Mouse (Mus musculus) layer of hippocampus, adult 8-10 months (tissue): ENCODE data around the gene Rmdn2. TPM values are rescaled to one million over a fixed set of nuclear protein-coding genes. Genes with fewer than 3 reads are reported as not detected.

ENCODE experiments used
- DNase-seq, 2 experiments: peaks; one replicate each; pipeline ENCODE4 v3.0.0; 2022; ENCODE audit warnings: low spot score in 2 of 2
- total RNA-seq, 4 experiments: library from RNA; stranded (reverse); gene quantifications; 2 replicates each; pipeline ENCODE4 v1.2.4; 2022

Gene Rmdn2
- total RNA-seq, 4 experiments from 2014 or later: 8.9 to 11.3 (median 10.0) TPM

DNA sequence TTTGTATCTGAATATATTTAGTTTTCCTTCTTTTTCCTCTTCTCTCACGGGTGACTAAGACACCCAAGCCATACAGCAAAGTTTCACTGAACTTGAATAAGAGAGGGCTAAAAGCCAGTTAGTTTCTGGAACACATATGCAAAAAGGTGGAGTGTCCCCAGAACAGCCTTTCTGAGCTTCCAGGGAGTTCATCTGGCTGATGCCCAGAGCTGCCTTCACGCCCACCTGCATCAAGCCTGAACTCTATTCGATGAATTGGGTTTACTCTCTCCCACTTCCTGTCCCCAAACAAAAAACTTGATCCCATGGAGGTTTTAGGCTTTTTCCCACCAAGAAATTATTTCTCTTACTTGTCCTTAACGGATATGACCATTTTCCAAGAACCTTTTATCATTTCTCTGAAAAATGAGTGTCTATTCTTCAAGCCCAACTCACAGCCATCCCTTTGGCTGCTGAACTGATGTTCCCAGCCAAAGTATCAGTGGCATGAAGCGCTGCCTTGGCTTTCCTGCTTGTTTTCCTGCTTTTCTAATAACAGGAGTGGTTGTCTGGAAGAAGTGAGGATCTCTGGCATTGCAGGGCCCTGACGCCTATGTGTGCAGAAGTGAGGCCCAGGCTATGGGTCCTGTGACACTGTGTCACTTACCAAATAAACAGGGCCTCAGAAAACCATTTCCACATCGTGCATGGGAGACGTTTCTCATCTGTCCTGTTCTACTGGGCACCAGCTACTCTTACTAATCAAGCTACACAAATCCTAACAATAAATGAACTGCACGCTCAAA is 94.2 kb downstream of the Rmdn2 start:
- DNase-seq: no peak

DNA sequence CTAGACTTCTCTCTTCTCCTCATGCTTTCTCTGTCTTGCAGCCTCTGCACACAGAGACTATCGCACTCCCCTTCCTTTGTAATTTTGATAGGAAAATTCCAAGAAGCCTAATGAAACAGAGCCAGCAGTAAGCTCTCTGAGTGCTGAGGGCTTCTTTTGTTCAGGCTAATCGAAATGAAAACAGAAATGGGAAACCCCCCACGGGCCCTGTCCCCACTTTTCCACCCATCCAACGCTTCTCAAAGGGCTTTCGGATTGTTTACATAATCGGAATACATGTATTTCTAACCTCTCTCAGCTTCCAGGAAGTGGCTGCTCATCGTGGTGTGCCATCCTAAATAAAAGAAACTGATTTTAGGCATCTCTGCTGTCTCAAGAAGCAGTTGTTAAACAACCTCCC is 96.5 kb downstream of the Rmdn2 start:
- no peak for DNase-seq

GRCm38 (mm10) chr17:79709718-79710117 is 98.1 kb downstream of the Rmdn2 start:
- DNase-seq: no peak

DNA sequence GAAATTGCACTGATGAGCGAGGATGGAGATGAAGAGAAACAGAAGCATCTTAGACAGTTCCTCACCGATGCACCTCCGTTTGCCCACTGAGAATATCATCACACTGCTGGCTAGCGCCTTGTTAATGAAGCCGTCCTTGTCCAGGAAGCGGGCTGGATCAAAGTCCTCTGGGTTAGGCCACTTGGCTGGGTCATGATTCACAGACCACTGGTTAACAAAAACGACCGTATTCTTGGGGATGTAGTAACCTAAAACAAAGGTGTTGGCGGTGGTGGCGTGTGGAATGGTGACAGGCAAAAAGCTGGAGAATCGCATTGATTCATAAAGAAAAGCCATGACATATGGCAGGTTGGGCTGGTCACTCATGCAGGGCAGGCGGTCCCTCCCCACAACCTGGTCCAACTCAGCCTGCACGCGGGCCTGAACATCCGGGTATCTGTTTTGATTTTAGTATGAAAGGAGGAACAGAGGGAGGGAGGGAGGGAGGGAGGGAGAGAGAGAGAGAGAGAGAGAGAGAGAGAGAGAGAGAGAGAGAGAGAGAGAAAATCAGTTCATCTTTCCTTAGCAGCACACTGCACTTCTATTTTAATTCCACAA is 98.7 kb downstream of the Rmdn2 start:
- DNase-seq: no peak

GRCm38 (mm10) chr17:79711944-79712343 is 100.3 kb downstream of the Rmdn2 start:
- no peak for DNase-seq

- DNase-seq: no peak
These were observed 100.9 kb downstream of the Rmdn2 start for GRCm38 (mm10) chr17:79712536-79712935.

GRCm38 (mm10) chr17:79713276-79713642 is 101.6 kb downstream of the Rmdn2 start:
- DNase-seq: no peak

DNA sequence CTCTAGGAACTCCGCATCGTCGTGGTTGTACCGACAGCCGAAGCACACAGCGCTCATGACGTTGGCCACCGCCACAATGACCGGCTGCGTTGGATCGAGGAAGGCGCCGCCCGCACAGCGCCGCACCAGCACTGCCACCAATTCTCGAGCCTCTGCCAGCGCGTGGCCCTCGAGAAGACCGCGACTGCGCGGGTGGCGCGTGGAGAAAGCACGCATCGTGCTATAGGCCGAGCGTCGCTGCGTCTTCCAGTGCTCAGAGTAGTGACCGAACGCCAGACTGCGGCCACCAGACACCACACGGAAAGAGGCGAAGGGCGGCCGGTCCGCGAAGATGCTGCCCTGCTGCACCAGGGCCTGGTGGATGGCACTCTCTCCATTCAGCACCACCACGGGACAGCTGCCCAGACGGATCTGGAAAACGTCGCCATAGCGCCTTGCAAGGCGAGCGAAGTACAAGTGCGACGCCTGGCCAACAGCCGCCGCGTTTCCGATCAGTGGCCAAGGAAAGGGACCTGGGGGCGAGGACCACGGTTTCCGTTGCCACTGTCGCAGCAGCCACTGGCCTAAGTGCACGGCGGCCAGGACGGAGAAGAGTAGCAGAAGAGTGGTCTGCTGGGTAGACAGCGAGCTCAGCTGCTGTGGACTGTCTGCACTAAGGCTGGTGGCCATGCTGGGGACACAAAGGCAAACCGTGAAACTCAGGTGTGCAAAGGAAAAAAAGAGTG is 102.1 kb downstream of the Rmdn2 start:
- no peak for DNase-seq

- DNase-seq: no peak
These were observed 102.8 kb downstream of the Rmdn2 start for GRCm38 (mm10) chr17:79714368-79714895.

DNA sequence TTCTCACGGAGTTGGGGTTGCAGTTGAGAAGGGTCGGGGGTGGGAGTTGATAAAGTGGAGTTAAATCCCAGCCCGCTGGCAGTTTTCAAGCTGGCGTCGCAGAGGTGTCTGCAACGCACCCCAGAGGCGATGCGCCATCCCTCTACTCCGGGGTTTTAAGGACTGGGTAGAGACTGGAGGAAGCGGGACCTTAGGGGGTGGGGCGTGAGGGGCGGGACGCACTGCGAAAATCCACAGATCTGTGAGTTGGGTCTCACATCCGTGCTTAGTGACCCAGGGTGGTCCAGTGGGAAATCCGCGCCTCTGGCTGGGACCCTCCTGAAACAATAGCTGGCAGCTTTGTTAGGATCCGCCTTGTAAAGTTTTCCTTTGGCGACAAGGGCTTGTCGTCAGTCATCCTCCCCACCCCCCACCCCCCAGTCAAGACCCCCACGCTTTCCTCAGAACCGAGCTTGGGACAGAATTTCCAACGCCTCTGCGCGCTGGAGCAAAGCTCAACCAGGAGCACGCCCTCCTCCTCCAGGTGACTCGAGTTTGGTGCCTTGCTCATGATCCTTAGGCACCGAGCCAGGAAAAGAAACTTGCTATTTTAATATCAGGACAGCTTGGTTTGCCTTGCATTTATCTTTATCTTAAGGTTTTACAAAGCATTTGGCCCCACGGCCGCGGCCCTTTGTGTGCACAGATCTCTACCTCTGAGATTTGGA is 103.4 kb downstream of the Rmdn2 start, which contains the start of gene Cyp1b1:
Cyp1b1 (minus strand) TSS at position 131 of the 707 bp plus-strand sequence.
- no peak for DNase-seq

DNA sequence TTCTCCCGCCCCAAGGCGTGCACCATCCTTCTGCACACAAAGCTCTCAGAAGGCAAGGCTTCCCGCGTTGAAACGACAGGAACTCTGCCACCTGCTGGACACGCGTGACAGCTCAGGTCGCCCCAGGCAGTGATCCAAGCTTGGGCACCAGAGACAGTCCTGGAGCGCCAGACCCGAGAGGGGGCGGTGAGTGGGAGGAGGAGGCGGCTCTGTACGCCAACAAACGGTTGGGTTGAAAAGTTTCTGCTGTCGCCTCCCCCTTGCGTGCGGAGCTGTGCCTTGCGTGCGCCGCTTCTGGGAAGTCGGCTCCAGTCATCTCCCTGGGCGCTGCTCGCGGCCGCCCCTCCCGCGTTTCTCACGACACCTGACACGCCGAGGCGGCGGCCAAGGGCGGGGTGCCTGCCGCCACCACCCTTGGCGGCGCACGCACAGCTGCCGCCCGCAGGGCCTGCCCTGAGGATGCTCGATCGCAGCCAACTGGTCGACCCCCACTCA is 104.0 kb downstream of the Rmdn2 start:
- peak; percentile 68 to 85 for DNase-seq

GRCm38 (mm10) chr17:79720681-79721080 is 109.0 kb downstream of the Rmdn2 start:
- DNase-seq: no peak

- no peak for DNase-seq
These were observed 115.0 kb downstream of the Rmdn2 start for GRCm38 (mm10) chr17:79726613-79727012.

DNA sequence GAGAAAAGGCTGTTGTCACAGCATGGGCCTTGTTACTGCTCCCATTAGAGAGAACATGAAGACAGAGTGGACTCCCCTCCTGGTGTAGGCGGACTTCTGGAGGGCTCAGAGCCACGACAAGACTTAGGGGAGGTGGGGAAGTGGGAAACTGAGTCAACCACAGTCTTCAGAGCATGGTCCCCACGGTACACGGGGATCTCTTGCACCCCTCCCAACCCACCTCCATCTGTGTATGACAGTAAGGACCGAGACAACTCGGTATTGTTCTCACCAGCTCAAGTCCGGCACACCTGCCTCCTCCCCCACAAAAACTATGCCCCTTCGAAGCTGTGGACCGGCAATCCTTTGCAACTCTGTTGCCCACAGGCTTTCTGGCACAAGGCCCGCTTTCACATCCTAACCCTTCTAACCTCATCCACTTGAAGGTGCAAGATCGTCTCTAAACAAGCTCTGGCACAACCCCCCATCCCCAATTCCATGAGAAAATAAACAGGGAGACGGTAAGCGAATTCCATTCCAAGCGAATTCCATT is 116.5 kb downstream of the Rmdn2 start:
- no peak for DNase-seq

DNA sequence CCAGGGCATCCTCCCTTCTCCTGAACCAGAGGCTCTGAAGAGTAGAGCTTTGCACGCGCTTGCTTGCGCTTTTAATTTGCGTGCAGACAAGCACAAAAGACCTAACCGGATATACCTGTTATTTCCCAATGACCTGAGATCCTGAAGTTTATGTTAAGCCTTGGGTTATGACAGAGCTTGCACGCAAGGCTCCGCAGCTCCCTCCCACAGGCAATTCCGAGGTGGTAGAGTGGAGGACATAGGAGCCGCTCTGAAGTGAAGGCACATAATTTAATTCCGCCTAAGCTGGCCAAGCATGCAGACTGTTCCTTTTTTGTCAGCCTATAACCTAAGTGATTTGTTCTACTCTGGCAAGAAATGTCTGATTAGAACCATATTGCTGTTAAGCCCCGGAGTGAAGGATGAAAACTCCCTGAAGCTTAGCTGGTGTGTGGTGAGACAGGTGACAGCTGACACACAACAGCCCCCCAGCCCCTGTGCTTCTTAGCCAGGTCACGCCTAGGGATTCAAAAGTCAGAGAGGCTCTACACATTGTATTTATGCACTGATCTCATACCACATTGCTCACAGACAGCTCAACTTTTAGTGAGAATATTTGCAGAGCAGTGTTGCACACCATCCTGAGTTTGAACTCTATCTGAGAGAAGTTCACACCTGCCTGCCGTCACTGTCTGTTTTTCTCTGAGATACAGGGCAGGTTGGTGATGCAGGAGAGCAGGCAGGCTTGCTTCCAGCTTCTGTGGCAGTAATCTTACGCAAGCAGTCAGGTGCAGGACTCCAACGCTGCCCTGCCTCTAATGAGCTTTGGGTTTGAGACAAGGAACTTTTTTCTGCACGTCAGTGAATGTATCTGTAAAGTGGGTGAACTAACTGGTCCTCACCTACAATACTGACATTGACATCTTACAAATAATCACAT is 117.2 kb downstream of the Rmdn2 start:
- no peak for DNase-seq

GRCm38 (mm10) chr17:79730988-79731387 is 119.3 kb downstream of the Rmdn2 start:
- DNase-seq: no peak

DNA sequence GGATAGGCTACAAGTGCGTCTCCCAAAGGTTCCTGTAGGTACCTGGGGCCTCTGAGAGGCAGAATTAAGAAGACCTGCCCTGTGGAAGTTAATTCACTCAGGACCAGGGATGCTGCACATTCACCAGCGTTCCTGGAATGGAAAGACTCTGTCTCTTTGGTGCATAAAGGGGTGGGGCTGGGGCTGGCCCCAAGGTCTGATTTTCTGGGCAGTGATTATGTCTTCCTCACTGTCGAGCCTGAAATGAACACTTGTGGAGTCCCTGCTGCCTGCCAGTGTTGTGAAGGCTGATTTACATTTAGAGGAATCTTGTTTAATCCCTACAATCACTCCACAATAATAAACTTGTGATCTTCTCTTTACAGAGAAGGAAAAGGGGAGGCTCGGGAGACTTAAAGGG is 121.4 kb downstream of the Rmdn2 start:
- no peak for DNase-seq

GRCm38 (mm10) chr17:79737598-79737997 is 125.9 kb downstream of the Rmdn2 start:
- no peak for DNase-seq

- no peak for DNase-seq
These were observed 127.3 kb downstream of the Rmdn2 start for GRCm38 (mm10) chr17:79738847-79739498.
